Mouse (Mus musculus): ENCODE data around the gene Spp1. TPM values are rescaled to one million over a fixed set of nuclear protein-coding genes. Genes with fewer than 3 reads are reported as not detected.
"Not testable (repeated sequence)": the region's sequence is repeated elsewhere in the genome, so short reads cannot be mapped to it uniquely, and the experiment has no call there.

Gene Spp1
- polyA plus RNA-seq, 1 experiment from 2014 or later: 6.2 TPM

- H3K9ac ChIP-seq (replicated peaks; ENCODE audit: low read depth, low read length): no peak overlapping the region
- H3K4me3 ChIP-seq (ENCODE audit: low read depth, low read length): no peak overlapping the region
- no peak overlapping the region for H3K4me2 ChIP-seq (ENCODE audit: low read depth, low read length)
- peak; percentile 88 for ATAC-seq (ENCODE audit: low read depth)
- H3K36me3 ChIP-seq (ENCODE audit: control insufficient read depth, insufficient read depth, low read length): no peaks in the 10 kb centered on the region
- 15% methylated on average over 3 of the region's 3 CpGs for WGBS
- H3K9me3 ChIP-seq (ENCODE audit: control insufficient read depth, low read length): no peaks in the 10 kb centered on the region
- no peaks in the 10 kb centered on the region for H3K27me3 ChIP-seq (ENCODE audit: control insufficient read depth, insufficient read depth, low read length)
- no peak overlapping the region for H3K27ac ChIP-seq (ENCODE audit: low read depth, low read length)
- H3K4me1 ChIP-seq (ENCODE audit: control insufficient read depth, insufficient read depth, low read length): no peaks in the 10 kb centered on the region
Observed at GRCm38 (mm10) chr5:104446156-104446555, 11.2 kb downstream of the Spp1 start.

- H3K9ac ChIP-seq (replicated peaks; ENCODE audit: low read depth, low read length); H3K4me3 ChIP-seq (ENCODE audit: low read depth, low read length); H3K27me3 ChIP-seq (ENCODE audit: control insufficient read depth, insufficient read depth, low read length); ATAC-seq (ENCODE audit: low read depth); H3K36me3 ChIP-seq (ENCODE audit: control insufficient read depth, insufficient read depth, low read length); H3K9me3 ChIP-seq (ENCODE audit: control insufficient read depth, low read length); H3K4me2 ChIP-seq (ENCODE audit: low read depth, low read length); H3K27ac ChIP-seq (ENCODE audit: low read depth, low read length); H3K4me1 ChIP-seq (ENCODE audit: control insufficient read depth, insufficient read depth, low read length): not testable (repeated sequence)
- 19% methylated on average over 6 of the region's 6 CpGs for WGBS
Observed at GRCm38 (mm10) chr5:104448346-104448745, 13.4 kb downstream of the Spp1 start.

- no peak overlapping the region for H3K9ac ChIP-seq (replicated peaks; ENCODE audit: low read depth, low read length)
- no peak for ATAC-seq (ENCODE audit: low read depth)
- no peaks in the 10 kb centered on the region for H3K36me3 ChIP-seq (ENCODE audit: control insufficient read depth, insufficient read depth, low read length)
- no peak overlapping the region for H3K4me3 ChIP-seq (ENCODE audit: low read depth, low read length)
- no peak overlapping the region for H3K4me2 ChIP-seq (ENCODE audit: low read depth, low read length)
- no peaks in the 10 kb centered on the region for H3K27me3 ChIP-seq (ENCODE audit: control insufficient read depth, insufficient read depth, low read length)
- H3K4me1 ChIP-seq (ENCODE audit: control insufficient read depth, insufficient read depth, low read length): no peaks in the 10 kb centered on the region
- WGBS: 40% methylated on average over 3 of the region's 3 CpGs
- no peaks in the 10 kb centered on the region for H3K9me3 ChIP-seq (ENCODE audit: control insufficient read depth, low read length)
- H3K27ac ChIP-seq (ENCODE audit: low read depth, low read length): no peak overlapping the region
Observed at GRCm38 (mm10) chr5:104449491-104449890, 14.6 kb downstream of the Spp1 start.

GRCm38 (mm10) chr5:104453075-104453474 is 18.2 kb downstream of the Spp1 start:
- Histone ChIP-seq H3K27ac (ENCODE audit: low read depth, low read length) (no peak overlapping the region), H3K4me3 (ENCODE audit: low read depth, low read length) (no peak overlapping the region), H3K9me3 (ENCODE audit: control insufficient read depth, low read length) (no peaks in the 10 kb centered on the region; the same call in 1 of the 2 replicates), H3K4me2 (ENCODE audit: low read depth, low read length) (no peak overlapping the region), H3K27me3 (ENCODE audit: control insufficient read depth, insufficient read depth, low read length) (no peaks in the 10 kb centered on the region), H3K4me1 (ENCODE audit: control insufficient read depth, insufficient read depth, low read length) (no peaks in the 10 kb centered on the region), H3K36me3 (ENCODE audit: control insufficient read depth, insufficient read depth, low read length) (no peaks in the 10 kb centered on the region), H3K9ac (replicated peaks; ENCODE audit: low read depth, low read length) (no peak overlapping the region)
- no peak for ATAC-seq (ENCODE audit: low read depth)
- 76% methylated on average over 1 of the region's 1 CpGs for WGBS

GRCm38 (mm10) chr5:104454564-104454963 is 19.6 kb downstream of the Spp1 start:
- Histone ChIP-seq H3K9ac (replicated peaks; ENCODE audit: low read depth, low read length) (no peak overlapping the region), H3K4me1 (ENCODE audit: control insufficient read depth, insufficient read depth, low read length) (peaks cover 10% of the 10 kb centered on the region; the same call in 1 of the 2 replicates), H3K27ac (ENCODE audit: low read depth, low read length) (no peak overlapping the region), H3K4me3 (ENCODE audit: low read depth, low read length) (no peak overlapping the region), H3K9me3 (ENCODE audit: control insufficient read depth, low read length) (no peaks in the 10 kb centered on the region; the same call in 1 of the 2 replicates), H3K4me2 (ENCODE audit: low read depth, low read length) (no peak overlapping the region), H3K36me3 (ENCODE audit: control insufficient read depth, insufficient read depth, low read length) (no peaks in the 10 kb centered on the region), H3K27me3 (ENCODE audit: control insufficient read depth, insufficient read depth, low read length) (no peaks in the 10 kb centered on the region)
- 94% methylated on average over 6 of the region's 6 CpGs for WGBS
- ATAC-seq (ENCODE audit: low read depth): no peak

GRCm38 (mm10) chr5:104458832-104459705 is 24.2 kb downstream of the Spp1 start, which contains the start of gene Pkd2:
TSS of gene Pkd2 (plus strand) at chr5:104459450.
- Histone ChIP-seq H3K36me3 (ENCODE audit: control insufficient read depth, insufficient read depth, low read length) (no peaks in the 10 kb centered on the region), H3K9me3 (ENCODE audit: control insufficient read depth, low read length) (no peaks in the 10 kb centered on the region; the same call in 1 of the 2 replicates), H3K27ac (ENCODE audit: low read depth, low read length) (peak within 1 kb of the TSS; percentile 92), H3K4me1 (ENCODE audit: control insufficient read depth, insufficient read depth, low read length) (peaks cover 16% of the 10 kb centered on the region; the same call in 1 of the 2 replicates), H3K4me3 (ENCODE audit: low read depth, low read length) (peak within 1 kb of the TSS; percentile 80), H3K9ac (replicated peaks; ENCODE audit: low read depth, low read length) (peak within 1 kb of the TSS; percentile 97), H3K4me2 (ENCODE audit: low read depth, low read length) (peak within 1 kb of the TSS; percentile 57), H3K27me3 (ENCODE audit: control insufficient read depth, insufficient read depth, low read length) (no peaks in the 10 kb centered on the region)
- WGBS: 12% methylated on average over 40 of the region's 46 CpGs
- ATAC-seq (ENCODE audit: low read depth): peak; percentile 83

- H3K4me1 ChIP-seq (ENCODE audit: control insufficient read depth, insufficient read depth, low read length): peaks cover 16% of the 10 kb centered on the region; the same call in 1 of the 2 replicates
- peak overlapping the region; percentile 92 for H3K27ac ChIP-seq (ENCODE audit: low read depth, low read length)
- peak; percentile 74 for ATAC-seq (ENCODE audit: low read depth)
- H3K9ac ChIP-seq (replicated peaks; ENCODE audit: low read depth, low read length): peak overlapping the region; percentile 97
- peak overlapping the region; percentile 57 for H3K4me2 ChIP-seq (ENCODE audit: low read depth, low read length)
- H3K4me3 ChIP-seq (ENCODE audit: low read depth, low read length): peak overlapping the region; percentile 80
- WGBS: under 1% methylated on average over 74 of the region's 82 CpGs
- H3K9me3 ChIP-seq (ENCODE audit: control insufficient read depth, low read length): no peaks in the 10 kb centered on the region; the same call in 1 of the 2 replicates
- H3K36me3 ChIP-seq (ENCODE audit: control insufficient read depth, insufficient read depth, low read length): no peaks in the 10 kb centered on the region
- no peaks in the 10 kb centered on the region for H3K27me3 ChIP-seq (ENCODE audit: control insufficient read depth, insufficient read depth, low read length)
Observed at GRCm38 (mm10) chr5:104459706-104460455, 25.0 kb downstream of the Spp1 start.

GRCm38 (mm10) chr5:104460456-104460838 is 25.5 kb downstream of the Spp1 start:
- H3K4me2 ChIP-seq (ENCODE audit: low read depth, low read length): peak overlapping the region; percentile 57
- peak overlapping the region; percentile 92 for H3K27ac ChIP-seq (ENCODE audit: low read depth, low read length)
- H3K4me1 ChIP-seq (ENCODE audit: control insufficient read depth, insufficient read depth, low read length): peaks cover 16% of the 10 kb centered on the region; the same call in 1 of the 2 replicates
- peak overlapping the region; percentile 80 for H3K4me3 ChIP-seq (ENCODE audit: low read depth, low read length)
- H3K36me3 ChIP-seq (ENCODE audit: control insufficient read depth, insufficient read depth, low read length): no peaks in the 10 kb centered on the region
- H3K9ac ChIP-seq (replicated peaks; ENCODE audit: low read depth, low read length): peak overlapping the region; percentile 97
- no peak for ATAC-seq (ENCODE audit: low read depth)
- no peaks in the 10 kb centered on the region; the same call in 1 of the 2 replicates for H3K9me3 ChIP-seq (ENCODE audit: control insufficient read depth, low read length)
- WGBS: 35% methylated on average over 3 of the region's 3 CpGs
- H3K27me3 ChIP-seq (ENCODE audit: control insufficient read depth, insufficient read depth, low read length): no peaks in the 10 kb centered on the region

Measured in neural tube, embryonic 14.5 days (tissue).